Mouse (Mus musculus): ENCODE results near the gene Hecw2.

- no peak for TF ChIP-seq CTCF (IDR thresholded peaks at IDR 0.05)
- TF ChIP-seq POLR2A (IDR thresholded peaks at IDR 0.05; ENCODE audit: insufficient read depth, low read depth, low read length) = no peak
- TF ChIP-seq EP300 (IDR thresholded peaks at IDR 0.05; ENCODE audit: insufficient read depth, low read depth, low read length) = no peak
Measured at GRCm38 (mm10) chr1:53782079-53782478, 412.9 kb downstream of the Hecw2 start.
